Mouse (Mus musculus) thymus, postnatal 0 days (tissue): ENCODE results near the gene Wdr4. TPM values are rescaled to one million over a fixed set of nuclear protein-coding genes. Genes with fewer than 3 reads are reported as not detected.
A peak's percentile ranks its signal among the peaks of the same experiment; 100 is the strongest.
"Not testable (repeated sequence)": the region's sequence is repeated elsewhere in the genome, so short reads cannot be mapped to it uniquely, and the experiment has no call there.

Experiments
- DNase-seq: peaks from one replicate; pipeline ENCODE4 v3.0.0-alpha.2; 2015; ENCODE audit warnings: low spot score
- polyA plus RNA-seq: library from polyadenylated mRNA; unstranded; fragments of >200 nt; fragmentation: Nextera tagmentation; extraction: Ambion mirVana; gene quantifications from 2 replicates; pipeline ENCODE4 v1.2.1, GENCODE M21; 2015

The Wdr4 gene
- polyA plus RNA-seq, 1 experiment from 2014 or later = 24.7 TPM

- DNase-seq = no peak
Observed at GRCm38 (mm10) chr17:31535871-31536629, 16.3 kb upstream of the Wdr4 start.

- DNase-seq = no peak
Observed at GRCm38 (mm10) chr17:31535358-31535757, 15.6 kb upstream of the Wdr4 start.

- not testable (repeated sequence) for DNase-seq
Observed at GRCm38 (mm10) chr17:31532331-31532730, 12.6 kb upstream of the Wdr4 start.

GRCm38 (mm10) chr17:31531441-31532158 is 11.8 kb upstream of the Wdr4 start:
- DNase-seq = no peak

- DNase-seq = no peak
Observed at GRCm38 (mm10) chr17:31529314-31529713, 9.5 kb upstream of the Wdr4 start.

GRCm38 (mm10) chr17:31525816-31526215 is 6.0 kb upstream of the Wdr4 start:
- no peak for DNase-seq

GRCm38 (mm10) chr17:31525114-31525513 is 5.3 kb upstream of the Wdr4 start:
- no peak for DNase-seq

- no peak for DNase-seq
Observed at GRCm38 (mm10) chr17:31521948-31522347, 2.2 kb upstream of the Wdr4 start.

- peak; percentile 14 for DNase-seq
Observed at GRCm38 (mm10) chr17:31520895-31521294, 1.1 kb upstream of the Wdr4 start.

- DNase-seq = no peak
Observed at GRCm38 (mm10) chr17:31519344-31519945, 335 bp downstream of the Wdr4 start.

- no peak for DNase-seq
Observed at GRCm38 (mm10) chr17:31514696-31515095, 5.1 kb downstream of the Wdr4 start.

- DNase-seq = no peak
Observed at GRCm38 (mm10) chr17:31512593-31512992, 7.2 kb downstream of the Wdr4 start.

GRCm38 (mm10) chr17:31511792-31512495 is 7.8 kb downstream of the Wdr4 start:
- peak; percentile 94 for DNase-seq

GRCm38 (mm10) chr17:31510944-31511343 is 8.8 kb downstream of the Wdr4 start:
- DNase-seq = no peak

GRCm38 (mm10) chr17:31506282-31506681 is 13.5 kb downstream of the Wdr4 start:
- DNase-seq = no peak

GRCm38 (mm10) chr17:31505013-31505412 is 14.8 kb downstream of the Wdr4 start:
- no peak for DNase-seq

- no peak for DNase-seq
Observed at GRCm38 (mm10) chr17:31503936-31504335, 15.8 kb downstream of the Wdr4 start.

- no peak for DNase-seq
Observed at GRCm38 (mm10) chr17:31503337-31503736, 16.4 kb downstream of the Wdr4 start.

- no peak for DNase-seq
Observed at GRCm38 (mm10) chr17:31502261-31502927, 17.4 kb downstream of the Wdr4 start.

GRCm38 (mm10) chr17:31500908-31501307 is 18.9 kb downstream of the Wdr4 start:
- DNase-seq = no peak

- no peak for DNase-seq
Observed at GRCm38 (mm10) chr17:31500416-31500815, 19.4 kb downstream of the Wdr4 start.
